Mouse (Mus musculus): ENCODE data around the gene Agxt.

Agxt gene

GRCm38 (mm10) chr1:93135036-93135526, at the start of gene Agxt:
Gene Agxt (plus strand): TSS chr1:93135240.
- no peak for DNase-seq

GRCm38 (mm10) chr1:93092582-93092981, 42.5 kb upstream of the Agxt start:
- DNase-seq: no peak

GRCm38 (mm10) chr1:93098956-93099355, 36.1 kb upstream of the Agxt start:
- DNase-seq: no peak

GRCm38 (mm10) chr1:93100243-93100575, 34.8 kb upstream of the Agxt start:
- DNase-seq: no peak

GRCm38 (mm10) chr1:93100576-93101491, 34.2 kb upstream of the Agxt start:
- DNase-seq: peak; percentile 78

- peak; percentile 94 for DNase-seq
Observed at GRCm38 (mm10) chr1:93101571-93102061, 33.4 kb upstream of the Agxt start, which contains the start of gene Kif1a. Gene Kif1a (minus strand): TSS chr1:93101951.

- no peak for DNase-seq
Observed at GRCm38 (mm10) chr1:93102700-93103099, 32.3 kb upstream of the Agxt start.

- peak; percentile 79 for DNase-seq
Observed at GRCm38 (mm10) chr1:93114713-93115463, 20.2 kb upstream of the Agxt start.

GRCm38 (mm10) chr1:93115471-93115870, 19.6 kb upstream of the Agxt start:
- DNase-seq: no peak

GRCm38 (mm10) chr1:93118816-93119215, 16.2 kb upstream of the Agxt start:
- DNase-seq: no peak

- DNase-seq: no peak
Observed at GRCm38 (mm10) chr1:93123179-93123854, 11.7 kb upstream of the Agxt start.

- no peak for DNase-seq
Observed at GRCm38 (mm10) chr1:93124066-93124465, 11.0 kb upstream of the Agxt start.

GRCm38 (mm10) chr1:93125256-93125655, 9.8 kb upstream of the Agxt start:
- DNase-seq: no peak

- DNase-seq: no peak
Observed at GRCm38 (mm10) chr1:93128209-93128608, 6.8 kb upstream of the Agxt start.

- DNase-seq: peak; percentile 65
Observed at GRCm38 (mm10) chr1:93128710-93129349, 6.2 kb upstream of the Agxt start.

- peak; percentile 19 for DNase-seq
Observed at GRCm38 (mm10) chr1:93130242-93130983, 4.6 kb upstream of the Agxt start.

GRCm38 (mm10) chr1:93132676-93133075, 2.4 kb upstream of the Agxt start:
- no peak for DNase-seq

- DNase-seq: no peak
Observed at GRCm38 (mm10) chr1:93138534-93138933, 3.5 kb downstream of the Agxt start.

- peak; percentile 40 for DNase-seq
Observed at GRCm38 (mm10) chr1:93139713-93140112, 4.7 kb downstream of the Agxt start.

GRCm38 (mm10) chr1:93142871-93143270, 7.8 kb downstream of the Agxt start:
- DNase-seq: no peak

- DNase-seq: no peak
Observed at GRCm38 (mm10) chr1:93144176-93144575, 9.1 kb downstream of the Agxt start.
